Mouse (Mus musculus) ES-Bruce4 (cell line): ENCODE measurements around the gene 9530068E07Rik. TPM values are rescaled to one million over a fixed set of nuclear protein-coding genes. Genes with fewer than 3 reads are reported as not detected.
A peak's percentile ranks its signal among the peaks of the same experiment; 100 is the strongest.

Experiments
- H3K27ac ChIP-seq: 2 replicates; pipeline ENCODE4 v1.5.1; 2012; ENCODE audit warnings: low read length, inconsistent platforms; ENCODE audit not compliant: insufficient read depth
- H3K27me3 ChIP-seq: 2 replicates; pipeline ENCODE4 v1.6.1; 2012; ENCODE audit warnings: mild to moderate bottlenecking, low read length, inconsistent platforms; ENCODE audit not compliant: control insufficient read depth, poor library complexity, insufficient read depth, severe bottlenecking
- H3K36me3 ChIP-seq: 2 replicates; pipeline ENCODE4 v1.6.1; 2012; ENCODE audit warnings: inconsistent platforms, mild to moderate bottlenecking, low read length, moderate library complexity; ENCODE audit not compliant: control insufficient read depth, poor library complexity, insufficient read depth, severe bottlenecking
- H3K4me1 ChIP-seq: one replicate; pipeline ENCODE4 v1.8.1; 2011; ENCODE audit warnings: low read length; ENCODE audit not compliant: control insufficient read depth, insufficient read depth
- H3K4me3 ChIP-seq: 2 replicates; pipeline ENCODE4 v1.5.1; 2011; ENCODE audit warnings: low read depth, mild to moderate bottlenecking, low read length
- H3K9ac ChIP-seq: 2 replicates; pipeline ENCODE4 v1.6.1; 2012; ENCODE audit warnings: low read depth, mild to moderate bottlenecking, inconsistent platforms; ENCODE audit not compliant: poor library complexity, severe bottlenecking
- H3K9me3 ChIP-seq: replicated peaks from 2 replicates; pipeline ENCODE4 v1.6.1; 2012; ENCODE audit warnings: mild to moderate bottlenecking, low read length, inconsistent platforms; ENCODE audit not compliant: control insufficient read depth, poor library complexity, insufficient read depth, severe bottlenecking
- CTCF ChIP-seq: IDR thresholded peaks from one replicate; pipeline ENCODE4 v1.8.1; 2011; ENCODE audit warnings: low read depth, low read length
- EP300 ChIP-seq: IDR thresholded peaks from 2 replicates; pipeline ENCODE4 v1.6.1; 2011; ENCODE audit warnings: low read depth, low read length; ENCODE audit not compliant: insufficient read depth
- POLR2A ChIP-seq: IDR thresholded peaks from one replicate; pipeline ENCODE4 v1.8.1; 2011; ENCODE audit warnings: low read length; ENCODE audit not compliant: insufficient read depth
- polyA plus RNA-seq: library from polyadenylated mRNA; stranded (reverse); fragments of >200 nt; gene quantifications from 2 replicates; pipeline ENCODE4 v1.2.4, GENCODE M21; 2011; ENCODE audit warnings: low read depth; ENCODE audit not compliant: missing spikeins, insufficient read depth, insufficient read length

Gene 9530068E07Rik
- polyA plus RNA-seq, 1 experiment, result 54.9 TPM

- no peak overlapping the region for H3K4me3 ChIP-seq
- no peaks in the 10 kb centered on the region for H3K27me3 ChIP-seq
- peaks cover 5% of the 10 kb centered on the region for H3K36me3 ChIP-seq
- H3K27ac ChIP-seq, result peak overlapping the region; percentile 87
- TF ChIP-seq POLR2A, result no peak
- no peak for TF ChIP-seq EP300
- no peak for TF ChIP-seq CTCF
- no peaks in the 10 kb centered on the region for H3K9me3 ChIP-seq
- H3K4me1 ChIP-seq, result peaks cover 7% of the 10 kb centered on the region
- no peak overlapping the region for H3K9ac ChIP-seq
Measured at GRCm38 (mm10) chr11:52369252-52370134, 26.7 kb upstream of the 9530068E07Rik start.

GRCm38 (mm10) chr11:52370135-52370452 lies 26.1 kb upstream of the 9530068E07Rik start:
- H3K27me3 ChIP-seq, result no peaks in the 10 kb centered on the region
- TF ChIP-seq POLR2A (no peak), EP300 (no peak), CTCF (no peak)
- H3K9ac ChIP-seq, result peak overlapping the region; percentile 35; the same call in 1 of the 2 replicates
- no peak overlapping the region for H3K4me3 ChIP-seq
- H3K36me3 ChIP-seq, result peaks cover 10% of the 10 kb centered on the region
- peak overlapping the region; percentile 87 for H3K27ac ChIP-seq
- no peaks in the 10 kb centered on the region for H3K9me3 ChIP-seq
- H3K4me1 ChIP-seq, result peaks cover 7% of the 10 kb centered on the region

GRCm38 (mm10) chr11:52370538-52370937 lies 25.7 kb upstream of the 9530068E07Rik start:
- H3K27ac ChIP-seq, result peak overlapping the region; percentile 87
- H3K36me3 ChIP-seq, result peaks cover 13% of the 10 kb centered on the region
- H3K4me1 ChIP-seq, result peaks cover 5% of the 10 kb centered on the region
- peak overlapping the region; percentile 35; the same call in 1 of the 2 replicates for H3K9ac ChIP-seq
- TF ChIP-seq POLR2A (no peak), EP300 (0 out of 2 replicates have a peak, but pooled peaks have one; percentile 33)
- H3K4me3 ChIP-seq, result no peak overlapping the region
- no peaks in the 10 kb centered on the region for H3K9me3 ChIP-seq
- H3K27me3 ChIP-seq, result no peaks in the 10 kb centered on the region

- TF ChIP-seq POLR2A, result no peak
- TF ChIP-seq CTCF, result no peak
- TF ChIP-seq EP300, result no peak
- peaks cover 41% of the 10 kb centered on the region for H3K36me3 ChIP-seq
Measured at GRCm38 (mm10) chr11:52373841-52374240, 22.4 kb upstream of the 9530068E07Rik start.

GRCm38 (mm10) chr11:52374340-52374739 lies 21.9 kb upstream of the 9530068E07Rik start:
- Histone ChIP-seq H3K27me3 (no peaks in the 10 kb centered on the region), H3K4me1 (no peaks in the 10 kb centered on the region), H3K27ac (no peak overlapping the region), H3K4me3 (no peak overlapping the region), H3K9me3 (no peaks in the 10 kb centered on the region), H3K9ac (no peak overlapping the region), H3K36me3 (peaks cover 46% of the 10 kb centered on the region)
- TF ChIP-seq CTCF (peak; percentile 89), POLR2A (no peak), EP300 (no peak)

More at GRCm38 (mm10) chr11:52373841-52374240, 22.4 kb upstream of the 9530068E07Rik start:
- Histone ChIP-seq H3K9me3 (no peaks in the 10 kb centered on the region), H3K4me3 (no peak overlapping the region), H3K4me1 (no peaks in the 10 kb centered on the region), H3K9ac (no peak overlapping the region), H3K27ac (no peak overlapping the region), H3K27me3 (no peaks in the 10 kb centered on the region)

- no peak overlapping the region for H3K27ac ChIP-seq
- H3K36me3 ChIP-seq, result peaks cover 68% of the 10 kb centered on the region
- no peak for TF ChIP-seq POLR2A
- no peak for TF ChIP-seq EP300
- no peak for TF ChIP-seq CTCF
- no peaks in the 10 kb centered on the region for H3K4me1 ChIP-seq
- H3K4me3 ChIP-seq, result no peak overlapping the region
- H3K9me3 ChIP-seq, result no peaks in the 10 kb centered on the region
- H3K27me3 ChIP-seq, result no peaks in the 10 kb centered on the region
- H3K9ac ChIP-seq, result no peak overlapping the region
Measured at GRCm38 (mm10) chr11:52377579-52377978, 18.6 kb upstream of the 9530068E07Rik start.
